Mouse (Mus musculus) forebrain, embryonic 10.5 days (tissue): Measurements from ENCODE around the gene H60c. TPM values are rescaled to one million over a fixed set of nuclear protein-coding genes. Genes with fewer than 3 reads are reported as not detected.

ENCODE experiments used
- DNase-seq: peaks from one replicate; pipeline ENCODE4 v3.0.0-alpha.2; 2017; ENCODE audit warnings: low spot score; ENCODE audit errors: extremely low spot score
- H3K27ac ChIP-seq: fragments of 300-500 bp; sonication (generic); 2 replicates; pipeline ENCODE4 v1.5.1; 2016; ENCODE audit warnings: mild to moderate bottlenecking
- H3K27me3 ChIP-seq: fragments of 300-500 bp; sonication (generic); 2 replicates; pipeline ENCODE4 v1.6.1; 2016; ENCODE audit warnings: mild to moderate bottlenecking; ENCODE audit not compliant: poor library complexity, severe bottlenecking
- H3K36me3 ChIP-seq: fragments of 300-500 bp; sonication (generic); replicated peaks from 2 replicates; pipeline ENCODE4 v1.6.1; 2016; ENCODE audit warnings: mild to moderate bottlenecking, moderate library complexity
- H3K4me1 ChIP-seq: fragments of 300-500 bp; sonication (generic); 2 replicates; pipeline ENCODE4 v1.6.1; 2016
- H3K4me3 ChIP-seq: fragments of 300-500 bp; sonication (generic); 2 replicates; pipeline ENCODE4 v1.5.1; 2016; ENCODE audit warnings: mild to moderate bottlenecking, moderate library complexity
- H3K9me3 ChIP-seq: fragments of 300-500 bp; sonication (generic); 2 replicates; pipeline ENCODE4 v1.6.1; 2016; ENCODE audit warnings: mild to moderate bottlenecking, moderate library complexity
- WGBS: fragments of 180-500 bp; shearing (Covaris S2); methylation state at CpG from one replicate; pipeline ENCODE4 v1.1.7; 2016; 5-methylcytosine and 5-hydroxymethylcytosine counted together
- polyA plus RNA-seq: library from polyadenylated mRNA; unstranded; fragments of >200 nt; fragmentation: Nextera tagmentation; extraction: Ambion mirVana; gene quantifications from 2 replicates; pipeline ENCODE4 v1.2.1, GENCODE M21; 2016

Gene H60c
- polyA plus RNA-seq, 1 experiment from 2014 or later = not detected

GRCm38 (mm10) chr10:3228447-3229195 lies 39.0 kb downstream of the H60c start:
- H3K36me3 ChIP-seq = no peaks in the 10 kb centered on the region
- no peak for DNase-seq
- no peak overlapping the region for H3K27ac ChIP-seq
- 91% methylated on average over 2 of the region's 2 CpGs for WGBS
- no peaks in the 10 kb centered on the region for H3K4me1 ChIP-seq
- no peaks in the 10 kb centered on the region for H3K27me3 ChIP-seq
- H3K4me3 ChIP-seq = no peak overlapping the region
- H3K9me3 ChIP-seq = peaks cover 13% of the 10 kb centered on the region

Other genes with a start within 250 kb of the H60c start
- gene Ppp1r14c, start 98.3 kb upstream of the H60c start, polyA plus RNA-seq = 1.3 and 1.5 TPM in 2 replicates